Mouse (Mus musculus) cerebellum, postnatal 14 days (tissue): ENCODE measurements around the gene Pbxip1.

ENCODE experiments used
- DNase-seq, 2 experiments: peaks; one replicate each; pipeline ENCODE4 v3.0.0; 2021; ENCODE audit warnings: mixed read lengths in 2 of 2

Gene Pbxip1

DNA sequence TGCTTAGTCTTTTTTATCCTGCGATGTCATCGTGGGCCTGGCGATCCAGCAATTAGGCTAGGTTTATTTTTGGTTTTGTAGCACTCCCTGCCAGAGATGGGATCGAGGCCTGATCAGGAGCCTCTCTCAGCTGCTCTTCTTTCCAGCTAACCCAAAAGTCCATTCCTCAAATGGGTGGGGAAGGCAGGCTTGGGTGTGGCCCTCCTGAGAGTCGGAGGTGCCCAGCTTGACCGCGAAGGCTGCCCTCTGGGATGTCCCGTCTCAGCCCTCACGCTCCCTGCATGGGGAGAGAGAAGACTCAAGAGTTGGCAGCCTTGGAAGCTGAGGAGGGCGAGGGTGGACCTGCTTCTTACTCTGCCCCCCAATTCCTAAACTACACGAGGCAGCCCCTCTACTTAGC lies 2.0 kb upstream of the Pbxip1 start:
- no peak for DNase-seq

- no peak for DNase-seq
Observed at GRCm38 (mm10) chr3:89435041-89435440, 1.5 kb upstream of the Pbxip1 start.

GRCm38 (mm10) chr3:89437269-89437668 lies 763 bp downstream of the Pbxip1 start:
- no peak for DNase-seq

DNA sequence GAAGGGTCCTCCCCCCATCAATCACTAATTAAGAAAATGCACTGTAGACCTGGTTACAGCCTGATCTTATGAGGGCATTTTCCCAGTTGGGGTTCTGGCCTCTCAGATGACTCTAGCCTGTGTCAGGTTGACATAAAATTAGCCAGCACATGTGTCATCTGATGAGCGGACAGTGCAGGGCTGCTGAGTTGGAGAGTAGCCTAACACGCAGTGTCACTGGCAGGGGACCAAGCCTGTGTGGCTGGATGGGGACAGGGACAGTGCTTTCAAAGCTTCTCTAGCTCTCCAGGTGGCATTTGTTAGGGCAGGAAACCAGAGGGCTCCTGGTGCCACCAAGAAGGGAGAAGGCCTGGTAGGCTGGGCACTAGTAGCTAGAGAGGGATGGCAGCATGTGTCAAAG lies 4.2 kb downstream of the Pbxip1 start:
- peak in 1 of 2 experiments; percentile 36 for DNase-seq

DNA sequence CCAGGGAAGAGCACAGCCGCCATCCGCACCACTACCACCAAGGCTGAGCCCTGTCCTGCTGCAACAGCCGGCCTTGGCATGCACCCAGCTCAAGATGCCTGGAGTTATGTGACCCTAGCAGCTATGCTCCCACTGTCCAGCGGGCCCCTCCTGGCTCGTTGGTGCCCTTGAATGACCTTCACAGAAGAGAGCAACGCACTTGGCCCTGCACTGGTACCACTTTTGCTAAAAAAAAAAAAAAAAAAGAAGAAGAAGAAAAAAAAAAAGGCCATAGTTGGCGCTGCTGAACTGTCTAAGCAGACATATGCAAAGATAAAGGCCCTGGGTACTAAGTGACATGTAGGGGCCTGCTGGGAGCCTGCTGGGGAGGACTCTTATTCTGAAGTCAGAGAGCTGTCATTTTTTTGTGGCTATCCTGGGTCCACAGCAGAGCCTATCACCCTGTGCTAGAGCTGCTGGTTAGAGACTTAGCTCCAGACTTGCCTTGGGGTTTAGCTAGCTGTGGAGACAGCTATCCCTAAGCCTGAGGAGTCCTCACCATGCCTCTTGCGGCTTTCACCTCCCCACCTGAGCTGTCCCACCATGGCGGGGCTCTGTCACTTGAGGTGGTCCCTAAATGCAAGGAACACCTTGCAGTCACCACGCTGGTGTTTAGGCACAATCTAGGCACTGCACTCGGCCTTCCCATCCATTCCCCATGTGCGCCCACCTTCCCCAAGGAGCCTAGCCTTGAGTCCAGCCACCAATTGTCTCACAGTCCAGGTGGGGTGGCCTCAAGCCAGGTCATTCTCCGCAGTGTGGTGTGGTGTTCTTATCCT lies 12.4 kb downstream of the Pbxip1 start:
- DNase-seq = peak; percentile 44 to 63

DNA sequence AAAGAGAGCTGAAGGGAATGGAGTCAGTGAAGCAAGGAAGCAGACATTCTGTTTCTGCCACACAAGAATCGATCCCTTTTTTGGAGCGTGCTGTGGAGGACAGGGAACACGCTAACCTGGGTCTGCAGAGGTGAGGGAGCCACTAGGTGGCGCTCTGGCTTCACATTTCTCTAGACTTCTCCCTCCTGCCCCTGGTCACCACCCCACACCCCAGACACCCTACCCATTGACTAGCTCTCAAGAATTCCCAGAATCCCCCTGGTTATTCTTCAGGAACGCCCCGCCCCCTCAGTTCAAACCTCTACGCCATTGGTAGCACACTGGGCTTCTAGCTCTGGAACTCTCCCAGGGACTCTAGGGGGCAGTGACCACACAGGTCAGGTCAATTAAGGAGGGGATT lies 13.0 kb downstream of the Pbxip1 start:
- DNase-seq = peak; percentile 81 to 87

DNA sequence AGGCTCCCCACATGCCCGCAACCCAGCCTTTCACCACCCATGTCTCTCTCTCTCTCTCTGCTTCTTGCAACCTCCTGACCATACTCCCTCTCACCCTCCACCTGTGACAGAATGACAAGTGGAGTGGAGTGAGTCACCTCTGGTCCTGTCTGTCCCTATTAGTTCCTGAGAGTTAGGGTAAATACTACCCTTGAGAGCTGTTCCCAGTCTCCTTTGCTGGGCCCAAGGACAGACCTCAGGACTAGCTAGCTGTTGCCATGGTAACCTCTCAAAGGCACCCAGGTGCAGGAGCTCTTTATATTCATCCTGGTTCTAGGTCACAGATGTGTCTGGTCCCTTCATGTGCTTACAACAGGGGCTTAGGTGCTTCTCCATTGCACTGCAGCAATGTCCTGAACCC lies 15.4 kb downstream of the Pbxip1 start:
- no peak for DNase-seq

GRCm38 (mm10) chr3:89454401-89455177 lies 18.1 kb downstream of the Pbxip1 start, which contains the start of gene Pmvk:
Gene Pmvk (plus strand): TSS chr3:89454541.
- no peak for DNase-seq

DNA sequence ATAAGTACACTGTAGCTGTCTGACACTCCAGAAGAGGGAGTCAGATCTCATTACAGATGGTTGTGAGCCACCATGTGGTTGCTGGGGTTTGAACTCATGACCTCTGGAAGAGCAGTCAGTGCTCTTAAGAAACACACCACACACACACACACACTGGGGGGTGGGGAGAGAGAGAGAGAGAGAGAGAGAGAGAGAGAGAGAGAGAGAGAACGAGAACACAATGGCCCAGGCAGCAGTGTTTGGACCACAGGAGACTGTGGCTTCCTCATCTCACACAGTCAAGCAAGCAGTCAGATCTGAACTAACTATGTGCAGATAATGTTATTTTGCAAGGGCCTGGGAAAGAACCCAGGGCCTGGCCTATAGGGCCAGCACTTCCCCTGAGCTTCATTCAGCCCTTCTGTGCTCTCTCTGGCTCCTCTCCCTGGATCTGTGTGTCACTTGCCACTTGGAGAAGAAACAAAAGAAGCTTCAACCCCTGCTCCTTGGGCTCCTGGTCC lies 19.3 kb downstream of the Pbxip1 start:
- DNase-seq = no peak

DNA sequence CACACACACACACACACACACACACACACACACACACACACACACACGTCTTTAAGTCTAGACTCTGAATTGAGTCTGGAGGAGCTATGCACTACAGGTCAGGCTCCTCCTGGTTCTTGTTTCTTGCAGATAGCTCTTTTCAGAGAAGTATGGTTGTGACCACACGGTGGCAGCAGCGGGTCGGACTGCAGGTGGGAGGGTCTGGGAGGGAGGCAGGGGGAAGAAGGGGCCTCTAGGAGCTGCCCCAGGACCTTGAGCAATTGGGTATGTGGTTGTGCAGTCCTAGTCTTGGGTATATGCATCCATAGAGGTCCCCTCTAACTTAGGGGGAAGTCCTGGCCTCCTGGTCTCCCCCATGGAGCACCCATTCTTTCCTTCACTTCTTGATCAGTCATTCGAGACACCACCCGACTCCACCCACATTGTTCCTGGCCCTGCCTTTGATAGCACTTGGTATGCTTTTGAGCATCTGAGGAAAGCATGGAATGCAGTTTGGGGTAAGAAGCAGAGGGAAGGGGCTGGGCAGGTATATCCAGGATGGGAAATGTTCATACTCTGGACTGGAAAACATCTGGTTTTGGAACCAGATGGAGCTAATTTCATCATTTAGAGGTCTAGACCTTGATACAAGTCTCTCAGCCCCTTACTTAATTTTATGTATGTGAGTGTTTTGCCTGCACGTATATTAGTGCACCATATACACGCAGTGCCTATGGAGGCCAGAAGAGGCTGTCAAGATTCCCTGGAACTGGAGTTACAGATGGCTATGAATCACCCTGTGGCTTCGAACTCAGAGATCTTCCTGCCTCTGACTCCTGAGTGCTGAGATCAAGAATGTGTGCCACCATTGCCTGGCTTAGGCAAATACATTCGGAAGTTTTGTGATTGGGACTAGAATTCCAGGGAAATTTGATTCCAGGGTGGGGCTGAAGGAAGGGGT lies 20.5 kb downstream of the Pbxip1 start:
- peak; percentile 64 to 79 for DNase-seq

GRCm38 (mm10) chr3:89458372-89458964 lies 22.0 kb downstream of the Pbxip1 start:
- DNase-seq = peak in 1 of 2 experiments; percentile 29

DNA sequence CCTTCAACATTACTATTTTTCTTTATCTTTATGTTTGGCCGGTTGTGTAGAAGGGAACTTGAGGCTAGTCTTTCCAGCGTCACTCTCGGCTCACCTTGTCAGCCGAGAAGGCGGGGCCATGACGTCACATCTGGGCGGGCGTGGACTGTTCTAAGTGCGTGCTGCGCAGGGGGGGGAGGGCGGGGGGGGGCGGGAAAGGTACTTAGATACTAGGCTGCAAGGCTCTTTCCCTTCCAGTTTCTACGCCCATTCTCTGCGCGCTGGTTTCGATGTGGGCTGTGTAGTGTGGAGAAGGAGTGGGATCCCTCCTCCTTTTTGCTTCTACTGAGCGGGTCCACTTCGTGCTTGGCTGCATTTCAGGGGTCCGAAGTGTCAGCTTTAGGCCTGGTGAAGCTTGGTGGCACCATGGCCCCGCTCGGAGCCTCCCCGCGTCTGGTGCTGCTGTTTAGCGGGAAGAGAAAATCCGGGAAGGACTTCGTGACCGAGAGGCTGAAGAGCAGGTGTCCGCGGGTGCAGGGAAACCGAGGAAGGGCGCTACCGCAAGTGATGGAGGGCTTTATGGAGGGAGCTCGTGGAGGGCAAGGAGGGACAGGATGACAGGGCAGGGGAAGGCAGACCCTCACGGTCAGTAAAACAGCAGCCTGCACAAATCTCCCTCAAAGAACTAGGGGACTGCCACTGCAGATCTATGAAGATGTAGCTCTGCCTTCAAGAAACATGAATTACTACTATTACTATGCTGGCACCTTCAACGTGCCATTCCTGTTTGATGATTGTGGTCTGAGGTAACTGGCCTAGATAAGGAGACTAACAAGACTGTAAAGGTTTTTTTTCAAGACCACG lies 22.7 kb downstream of the Pbxip1 start:
- DNase-seq = peak; percentile 96 to 97

DNA sequence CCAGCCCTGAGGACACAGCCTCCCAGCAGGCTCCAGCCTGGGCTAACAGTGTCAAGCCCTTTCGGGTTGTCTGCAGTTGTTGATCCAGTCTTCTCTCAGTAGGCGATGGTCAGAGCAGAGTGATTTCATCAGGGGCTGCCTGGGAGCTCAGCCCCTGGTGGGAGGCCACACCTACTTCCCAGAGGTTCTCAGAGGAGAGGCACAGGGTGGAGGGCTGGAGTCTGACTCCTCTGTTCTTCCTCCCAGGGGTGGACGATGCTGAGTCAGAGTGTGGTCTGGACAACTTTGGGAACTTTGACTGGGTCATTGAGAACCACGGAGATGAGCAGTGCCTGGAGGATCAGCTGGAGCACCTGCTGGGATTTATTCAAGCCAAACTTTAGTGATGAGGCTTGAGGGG lies 31.8 kb downstream of the Pbxip1 start:
- no peak for DNase-seq

DNA sequence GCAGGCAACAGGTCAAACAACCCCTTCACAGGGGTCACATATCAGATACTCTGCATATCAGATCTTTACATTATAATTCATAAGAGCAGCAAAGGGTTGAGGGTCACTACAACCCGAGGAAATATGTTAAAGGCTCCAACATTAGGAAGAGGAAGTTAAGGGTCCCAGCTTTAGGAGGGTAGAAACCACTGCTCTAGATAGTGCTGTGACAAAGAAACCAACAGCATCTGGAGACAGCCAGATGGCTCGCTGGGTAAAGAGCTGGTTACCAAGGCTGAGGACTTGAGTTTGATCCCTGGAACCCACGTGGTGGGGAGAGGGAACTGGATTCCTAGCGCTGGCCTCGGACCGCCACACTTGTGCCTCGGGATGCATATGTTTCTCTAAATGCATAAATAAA lies 35.8 kb downstream of the Pbxip1 start:
- no peak for DNase-seq

DNA sequence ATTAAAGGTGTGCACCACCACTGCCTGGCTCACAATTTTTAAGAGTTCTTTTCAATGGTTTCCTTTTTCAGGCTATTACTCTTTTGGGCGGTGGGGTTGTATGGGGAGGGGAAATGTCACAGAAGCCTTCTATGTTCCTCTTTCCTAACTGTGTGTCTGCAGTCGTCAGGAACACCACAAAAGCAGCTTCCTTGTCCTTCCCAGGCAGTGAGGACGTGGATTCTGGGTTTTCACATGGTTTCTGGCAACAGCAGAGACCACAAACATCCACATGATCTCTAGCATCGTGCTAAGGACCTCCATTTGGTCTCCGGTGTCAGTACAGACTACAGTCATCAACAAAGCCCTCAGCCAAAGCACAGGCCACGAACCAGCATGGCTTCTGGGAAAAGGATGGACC lies 37.3 kb downstream of the Pbxip1 start:
- no peak for DNase-seq

GRCm38 (mm10) chr3:89479055-89479454 lies 42.5 kb downstream of the Pbxip1 start:
- no peak for DNase-seq

GRCm38 (mm10) chr3:89481488-89481887 lies 45.0 kb downstream of the Pbxip1 start:
- peak in 1 of 2 experiments; percentile 11 for DNase-seq

- DNase-seq = no peak
Observed at GRCm38 (mm10) chr3:89482249-89482648, 45.7 kb downstream of the Pbxip1 start.

GRCm38 (mm10) chr3:89484766-89485524 lies 48.4 kb downstream of the Pbxip1 start:
- peak; percentile 79 to 81 for DNase-seq

GRCm38 (mm10) chr3:89486111-89486510 lies 49.6 kb downstream of the Pbxip1 start:
- peak in 1 of 2 experiments; percentile 20 for DNase-seq
